Mouse (Mus musculus): ENCODE data around the gene Rps24. TPM values are rescaled to one million over a fixed set of nuclear protein-coding genes. Genes with fewer than 3 reads are reported as not detected.

Rps24 gene
- total RNA-seq, 2 experiments from 2014 or later: 821 to 836 TPM

GRCm38 (mm10) chr14:24508070-24508773 is 21.3 kb downstream of the Rps24 start:
- DNase-seq (ENCODE audit: low spot score): no peak
- intact Hi-C loops (cut with DNase I): loop anchor here (10.0 kb wide), 1 partner anchor 1057 kb away; no protein-coding TSS in a partner anchor

DNA sequence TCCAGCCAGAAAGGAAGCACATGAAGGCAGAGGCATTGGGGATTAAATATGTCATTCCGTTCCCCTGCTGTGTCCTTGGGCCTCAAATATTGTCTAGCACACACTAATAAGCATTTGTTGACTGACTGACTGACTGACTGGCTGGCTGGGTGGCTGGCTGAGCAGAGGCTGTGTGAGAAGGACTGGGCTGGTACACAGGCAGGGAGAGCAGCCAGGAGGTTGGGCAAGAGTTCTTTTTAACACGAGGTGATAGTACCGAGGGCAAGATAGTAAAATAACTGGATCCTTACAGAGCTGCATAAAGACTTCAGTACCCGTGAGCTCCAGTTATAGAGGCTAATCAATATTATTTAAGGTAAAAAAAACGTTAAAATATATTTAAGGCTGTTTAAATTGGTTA is 22.6 kb downstream of the Rps24 start:
- DNase-seq (ENCODE audit: low spot score): no peak
- intact Hi-C loops (cut with DNase I): loop anchor here (10.0 kb wide), 1 partner anchor 1055 kb away; no protein-coding TSS in a partner anchor

DNA sequence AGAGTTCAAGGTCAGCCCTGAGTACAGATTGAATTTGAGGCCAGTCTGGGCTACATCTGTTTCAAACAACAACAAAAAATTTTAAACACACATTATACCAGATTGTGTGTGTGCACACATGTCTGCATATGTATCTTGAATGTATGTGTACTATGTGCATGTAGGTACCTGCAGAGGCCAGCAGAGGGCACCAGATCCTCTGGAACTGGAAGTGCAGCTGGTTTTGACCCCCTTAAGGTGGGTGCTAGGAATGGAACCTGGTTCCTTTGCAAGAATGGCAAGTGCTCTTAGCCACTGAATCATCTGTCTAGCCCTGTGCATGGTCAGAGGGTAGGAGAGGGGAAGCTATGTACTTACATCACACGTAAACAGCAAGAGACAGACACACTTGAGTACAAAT is 23.3 kb downstream of the Rps24 start:
- intact Hi-C loops (cut with DNase I): no loop called here
- no peak for DNase-seq (ENCODE audit: low spot score)

DNA sequence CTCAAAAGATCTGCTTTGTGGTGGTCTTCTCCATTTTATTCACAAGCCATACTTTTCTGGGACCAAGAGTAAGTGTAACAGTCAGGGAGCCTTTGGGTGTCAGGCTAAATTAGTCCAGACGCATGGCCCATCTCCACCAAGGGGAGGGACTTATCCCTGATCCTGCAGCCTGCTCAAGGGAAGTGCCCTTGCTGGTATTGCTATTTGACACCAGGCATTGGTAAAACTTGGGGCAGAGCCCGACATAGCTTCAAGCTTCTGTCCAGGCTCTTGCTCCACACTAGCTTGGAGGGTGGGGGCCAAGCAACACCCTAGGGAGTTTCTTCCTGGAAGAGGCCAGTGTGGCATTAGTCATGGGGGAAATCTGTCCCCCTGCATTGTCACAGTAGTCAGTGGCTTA is 23.8 kb downstream of the Rps24 start:
- DNase-seq (ENCODE audit: low spot score): no peak
- intact Hi-C loops (cut with DNase I): no loop called here

GRCm38 (mm10) chr14:24512527-24513161 is 25.7 kb downstream of the Rps24 start:
- no peak for DNase-seq (ENCODE audit: low spot score)
- intact Hi-C loops (cut with DNase I): no loop called here

DNA sequence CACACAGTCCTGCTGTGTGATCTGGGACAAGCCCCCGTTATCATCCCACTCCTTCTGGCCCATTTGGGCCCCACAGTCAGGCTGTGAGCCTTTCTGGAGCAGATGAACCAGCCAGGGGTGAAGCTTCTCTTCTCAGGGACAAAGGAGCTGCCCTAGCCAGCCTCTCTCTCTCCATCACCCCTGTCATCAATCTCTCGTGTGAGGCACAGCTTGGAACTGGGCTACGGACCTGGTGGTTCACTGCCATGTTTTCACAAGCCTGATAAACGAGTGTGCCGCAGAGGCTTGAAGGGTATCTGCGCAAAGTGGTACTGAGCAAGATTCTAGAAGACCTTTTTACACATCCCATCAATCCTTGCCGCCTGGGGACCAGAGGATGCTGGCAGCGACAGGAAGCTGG is 34.7 kb downstream of the Rps24 start:
- no peak for DNase-seq (ENCODE audit: low spot score)
- intact Hi-C loops (cut with DNase I): no loop called here

DNA sequence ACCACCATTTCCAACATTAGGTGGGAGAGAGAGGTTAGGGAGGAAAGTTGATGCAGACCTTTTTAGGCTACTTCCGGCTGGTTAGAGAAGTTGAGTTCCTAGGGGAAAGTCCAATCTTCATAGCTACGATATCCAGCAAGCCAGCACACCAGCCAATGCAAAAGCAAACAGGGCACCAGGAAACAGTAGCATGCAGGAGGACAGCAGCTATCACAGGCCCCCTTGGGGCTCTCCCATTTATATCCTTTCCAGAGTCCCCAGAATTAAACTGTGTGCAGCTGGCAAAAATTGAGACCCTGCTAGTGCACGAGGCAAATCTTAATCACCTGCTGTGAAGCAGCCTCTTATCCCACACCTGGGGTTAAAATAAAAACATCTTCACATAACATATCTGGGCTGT is 38.2 kb downstream of the Rps24 start:
- intact Hi-C loops (cut with DNase I): no loop called here
- no peak for DNase-seq (ENCODE audit: low spot score)

DNA sequence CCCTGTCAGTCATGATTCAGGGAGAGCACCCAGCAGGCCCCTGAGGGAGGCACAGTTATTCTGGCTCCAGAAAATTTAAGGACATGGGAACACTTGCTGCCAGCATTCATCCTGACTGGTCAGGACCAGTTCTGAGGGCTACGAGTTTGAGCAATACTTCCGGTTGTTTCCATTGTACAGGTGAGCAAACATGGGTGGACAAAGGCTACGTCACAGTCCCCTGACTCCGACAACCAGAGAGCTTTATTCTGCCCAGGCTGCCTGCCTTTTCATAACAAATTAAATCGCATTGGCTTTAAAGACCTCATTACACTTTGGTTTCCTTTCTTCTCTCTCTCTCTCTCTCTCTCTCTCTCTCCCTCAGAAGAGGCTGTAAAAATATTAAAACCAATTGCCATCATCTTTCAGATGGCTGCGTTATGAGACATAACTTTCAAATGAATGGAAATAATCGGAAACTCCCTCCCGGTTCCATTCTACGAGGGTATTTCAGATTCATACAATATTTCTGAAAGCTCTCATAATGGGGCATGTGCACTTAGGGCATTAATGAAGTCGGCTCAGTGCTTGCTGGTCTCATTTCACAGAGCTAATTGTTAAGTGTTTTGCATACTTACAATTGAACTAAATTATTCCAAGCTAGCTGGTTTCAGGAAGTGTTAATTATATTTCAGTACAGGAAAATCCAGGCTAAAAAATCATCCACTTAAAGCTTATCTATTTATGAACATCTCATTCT is 38.9 kb downstream of the Rps24 start:
- DNase-seq (ENCODE audit: low spot score): no peak
- intact Hi-C loops (cut with DNase I): no loop called here

- intact Hi-C loops (cut with DNase I): no loop called here
- DNase-seq (ENCODE audit: low spot score): no peak
These were observed 39.5 kb downstream of the Rps24 start for GRCm38 (mm10) chr14:24526440-24526839.

DNA sequence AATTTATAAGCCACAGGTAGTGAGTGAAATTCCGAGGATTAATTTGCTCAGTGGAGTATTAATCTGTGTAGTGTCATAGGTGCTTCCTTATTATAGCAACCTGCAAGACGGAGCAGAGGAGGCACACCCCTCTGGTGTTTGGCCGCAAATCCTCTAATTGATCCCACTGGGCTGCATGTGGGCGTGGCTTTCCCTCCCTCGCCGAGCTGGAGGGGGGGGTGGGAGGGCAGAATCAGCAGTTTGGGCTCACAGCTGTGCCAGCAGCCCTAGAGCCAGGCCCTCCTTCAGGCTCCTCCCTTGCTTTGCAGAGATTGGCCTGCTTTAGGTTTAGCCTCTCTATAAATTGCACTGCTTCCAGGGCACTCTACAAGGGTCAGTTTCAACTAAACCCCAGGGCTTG is 43.3 kb downstream of the Rps24 start:
- intact Hi-C loops (cut with DNase I): no loop called here
- no peak for DNase-seq (ENCODE audit: low spot score)

GRCm38 (mm10) chr14:24534865-24535545 is 48.1 kb downstream of the Rps24 start:
- no peak for DNase-seq (ENCODE audit: low spot score)
- intact Hi-C loops (cut with DNase I): no loop called here

DNA sequence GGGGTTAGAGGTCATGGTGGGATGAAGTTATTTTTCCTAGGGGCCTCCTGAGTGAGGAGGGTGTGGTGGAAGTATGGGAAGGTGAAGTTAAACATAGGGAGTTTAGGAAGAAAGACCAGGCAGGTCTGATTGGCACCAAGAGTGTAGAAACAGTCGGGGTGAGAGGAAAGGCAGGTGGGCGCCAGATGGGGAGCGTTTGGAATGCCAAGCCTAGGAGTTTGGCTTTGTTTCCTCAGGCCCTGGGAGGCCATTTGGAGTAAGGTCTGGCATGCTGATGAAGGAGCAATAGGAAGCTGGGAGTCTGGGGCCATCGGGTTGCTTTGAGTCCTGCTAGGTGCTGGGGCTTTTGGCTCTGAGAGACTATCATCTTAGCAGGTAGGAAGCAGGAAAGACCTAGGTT is 56.0 kb downstream of the Rps24 start:
- no peak for DNase-seq (ENCODE audit: low spot score)
- intact Hi-C loops (cut with DNase I): no loop called here

- DNase-seq (ENCODE audit: low spot score): no peak
- intact Hi-C loops (cut with DNase I): loop anchor here (2.0 kb wide), 1 partner anchor 43 kb away; no protein-coding TSS in a partner anchor
These were observed 57.1 kb downstream of the Rps24 start for GRCm38 (mm10) chr14:24544057-24544456.

Other genes with a start within 250 kb of the Rps24 start
- 1 to 10 TPM; 7.9 to 8.4 TPM for gene Dlg5, start 241.2 kb upstream of the Rps24 start, total RNA-seq (2021)
- gene E330034G19Rik, start 193.9 kb upstream of the Rps24 start, total RNA-seq (2021): not detected
- 10 to 100 TPM in 1 of 2 experiments, 1 to 10 TPM in 1; 9.3 to 10.2 TPM for gene Polr3a, start 67 bp upstream of the Rps24 start, total RNA-seq (2021)